Mouse (Mus musculus) hindbrain, embryonic 16.5 days (tissue): ENCODE measurements at regions not wholly inside any gene's neighbourhood (a gene's known extent, or its start where the extent isn't known, plus 50 kb on each side); places are given as distances from the start of the nearest gene placed in this dataset.

Experiments
- ATAC-seq: fragments of 200-750 bp; cut with Nextera tagmentation; 2 replicates; pipeline ENCODE4 v1.8.0; 2017; ENCODE audit warnings: moderate TSS enrichment, moderate library complexity
- H3K27ac ChIP-seq: fragments of 300-500 bp; sonication (generic); 2 replicates; pipeline ENCODE4 v1.5.1; 2014; ENCODE audit warnings: low read depth, mild to moderate bottlenecking, control low read depth, low read length, moderate library complexity
- H3K27me3 ChIP-seq: fragments of 300-500 bp; sonication (generic); replicated peaks from 2 replicates; pipeline ENCODE4 v1.6.1; 2014; ENCODE audit warnings: low read length; ENCODE audit not compliant: control insufficient read depth, insufficient read depth
- H3K36me3 ChIP-seq: fragments of 300-500 bp; sonication (generic); 2 replicates; pipeline ENCODE4 v1.6.1; 2014; ENCODE audit warnings: mild to moderate bottlenecking, low read length, moderate library complexity, mixed read lengths; ENCODE audit not compliant: control insufficient read depth, insufficient read depth
- H3K4me1 ChIP-seq: fragments of 300-500 bp; sonication (generic); 2 replicates; pipeline ENCODE4 v1.6.1; 2014; ENCODE audit warnings: low read depth, low read length; ENCODE audit not compliant: control insufficient read depth, insufficient read depth
- H3K4me2 ChIP-seq: fragments of 300-500 bp; sonication (generic); 2 replicates; pipeline ENCODE4 v1.6.1; 2014; ENCODE audit warnings: mild to moderate bottlenecking, low read length, control low read depth, moderate library complexity
- H3K4me3 ChIP-seq: fragments of 300-500 bp; sonication (generic); 2 replicates; pipeline ENCODE4 v1.5.1; 2014; ENCODE audit warnings: mild to moderate bottlenecking, low read length, control low read depth, moderate library complexity
- H3K9ac ChIP-seq: fragments of 300-500 bp; sonication (generic); 2 replicates; pipeline ENCODE4 v1.6.1; 2014; ENCODE audit warnings: low read depth, mild to moderate bottlenecking, control low read depth, low read length, moderate library complexity
- H3K9me3 ChIP-seq: fragments of 300-500 bp; sonication (generic); 2 replicates; pipeline ENCODE4 v1.6.1; 2014; ENCODE audit warnings: mild to moderate bottlenecking, low read length, moderate library complexity; ENCODE audit not compliant: control insufficient read depth
- WGBS: fragments of 180-500 bp; shearing (Covaris S2); extraction: QIAGEN DNeasy Blood & Tissue Kit; methylation state at CpG from one replicate; pipeline ENCODE4 v1.1.7; 2014; 5-methylcytosine and 5-hydroxymethylcytosine counted together

GRCm38 (mm10) chr2:138702783-138703182 is 446.4 kb downstream of the Btbd3 start:
- no peak overlapping the region for H3K9ac ChIP-seq
- H3K4me1 ChIP-seq: no peaks in the 10 kb centered on the region
- H3K27me3 ChIP-seq: no peaks in the 10 kb centered on the region
- no peak overlapping the region for H3K4me3 ChIP-seq
- H3K4me2 ChIP-seq: no peak overlapping the region
- no peaks in the 10 kb centered on the region for H3K9me3 ChIP-seq
- 87% methylated on average over 4 of the region's 4 CpGs for WGBS
- ATAC-seq: no peak
- H3K27ac ChIP-seq: no peak overlapping the region
- H3K36me3 ChIP-seq: no peaks in the 10 kb centered on the region

GRCm38 (mm10) chr2:138703943-138704541 is 447.7 kb downstream of the Btbd3 start:
- H3K36me3 ChIP-seq: no peaks in the 10 kb centered on the region
- H3K9ac ChIP-seq: no peak overlapping the region
- no peaks in the 10 kb centered on the region for H3K9me3 ChIP-seq
- H3K4me3 ChIP-seq: no peak overlapping the region
- no peak for ATAC-seq
- no peaks in the 10 kb centered on the region for H3K4me1 ChIP-seq
- 84% methylated on average over 4 of the region's 4 CpGs for WGBS
- H3K27ac ChIP-seq: no peak overlapping the region
- no peak overlapping the region for H3K4me2 ChIP-seq
- H3K27me3 ChIP-seq: no peaks in the 10 kb centered on the region

DNA sequence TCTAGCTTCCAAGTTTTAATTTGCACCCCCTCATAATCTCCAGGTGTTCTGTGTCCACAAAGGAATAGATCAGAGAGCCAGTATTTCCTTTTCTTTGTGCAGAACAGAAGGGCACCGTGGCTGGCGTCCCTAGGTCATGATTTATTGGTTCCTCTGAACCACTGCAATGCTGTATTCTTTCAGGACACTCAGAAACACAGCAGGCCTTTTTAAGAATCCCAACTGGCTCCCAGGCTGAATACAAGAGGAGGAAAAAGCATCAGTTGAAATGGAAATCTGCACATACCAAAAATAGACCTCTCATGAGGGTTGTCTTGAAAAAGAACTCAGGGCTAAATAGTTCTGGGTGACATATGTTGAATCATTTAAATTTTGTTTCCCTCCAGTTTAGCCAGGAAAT is 452.4 kb downstream of the Btbd3 start:
- ATAC-seq: no peak
- WGBS: 19% methylated on average over 2 of the region's 2 CpGs
- H3K9me3 ChIP-seq: no peaks in the 10 kb centered on the region
- no peaks in the 10 kb centered on the region for H3K27me3 ChIP-seq
- H3K4me2 ChIP-seq: no peak overlapping the region
- no peak overlapping the region for H3K27ac ChIP-seq
- H3K4me1 ChIP-seq: no peaks in the 10 kb centered on the region
- H3K4me3 ChIP-seq: no peak overlapping the region
- H3K36me3 ChIP-seq: no peaks in the 10 kb centered on the region
- H3K9ac ChIP-seq: no peak overlapping the region

GRCm38 (mm10) chr2:138733846-138734245 is 477.5 kb downstream of the Btbd3 start:
- Histone ChIP-seq H3K9ac (no peak overlapping the region), H3K9me3 (no peaks in the 10 kb centered on the region), H3K27me3 (no peaks in the 10 kb centered on the region), H3K27ac (no peak overlapping the region), H3K4me2 (no peak overlapping the region), H3K4me3 (no peak overlapping the region), H3K36me3 (no peaks in the 10 kb centered on the region), H3K4me1 (no peaks in the 10 kb centered on the region)
- 67% methylated on average over 2 of the region's 2 CpGs for WGBS
- ATAC-seq: no peak

DNA sequence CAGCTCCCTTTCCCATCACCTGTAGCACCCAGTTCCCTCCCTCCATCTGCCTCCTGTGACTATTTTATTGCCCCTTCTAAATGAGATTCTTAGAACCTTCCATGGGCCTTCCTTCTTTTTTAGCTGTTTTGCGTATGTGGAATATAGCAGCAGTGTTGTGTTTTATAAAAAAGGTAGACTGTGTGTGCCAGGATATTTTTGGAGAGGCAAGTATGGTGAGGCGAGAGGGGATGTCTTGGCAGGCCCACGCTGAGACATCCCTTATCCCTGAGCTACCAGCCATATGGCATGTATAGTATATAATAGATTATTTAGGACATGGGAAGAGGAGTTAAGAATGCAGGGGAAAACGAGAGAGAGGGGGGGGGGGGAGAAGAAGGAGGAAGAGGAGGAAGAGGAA is 488.4 kb downstream of the Btbd3 start:
- H3K4me3 ChIP-seq: no peak overlapping the region
- no peak overlapping the region for H3K9ac ChIP-seq
- WGBS: 89% methylated on average over 4 of the region's 4 CpGs
- no peaks in the 10 kb centered on the region for H3K4me1 ChIP-seq
- no peaks in the 10 kb centered on the region for H3K9me3 ChIP-seq
- H3K4me2 ChIP-seq: no peak overlapping the region
- H3K27me3 ChIP-seq: no peaks in the 10 kb centered on the region
- ATAC-seq: no peak
- H3K36me3 ChIP-seq: no peaks in the 10 kb centered on the region
- no peak overlapping the region for H3K27ac ChIP-seq

GRCm38 (mm10) chr2:138760439-138760963 is 504.1 kb downstream of the Btbd3 start:
- Histone ChIP-seq H3K27me3 (no peaks in the 10 kb centered on the region), H3K36me3 (no peaks in the 10 kb centered on the region), H3K9ac (no peak overlapping the region), H3K9me3 (peaks cover under 1% of the 10 kb centered on the region; the same call in 1 of the 2 replicates), H3K4me3 (no peak overlapping the region), H3K27ac (no peak overlapping the region), H3K4me2 (no peak overlapping the region), H3K4me1 (no peaks in the 10 kb centered on the region)
- 81% methylated on average over 3 of the region's 3 CpGs for WGBS
- ATAC-seq: no peak

GRCm38 (mm10) chr2:138761400-138761799 is 505.0 kb downstream of the Btbd3 start:
- H3K27me3 ChIP-seq: no peaks in the 10 kb centered on the region
- no peaks in the 10 kb centered on the region for H3K4me1 ChIP-seq
- no peak overlapping the region for H3K4me3 ChIP-seq
- H3K9ac ChIP-seq: no peak overlapping the region
- no peak overlapping the region for H3K27ac ChIP-seq
- 100% methylated on average over 1 of the region's 1 CpGs for WGBS
- no peak for ATAC-seq
- H3K9me3 ChIP-seq: no peaks in the 10 kb centered on the region
- H3K4me2 ChIP-seq: no peak overlapping the region
- no peaks in the 10 kb centered on the region for H3K36me3 ChIP-seq

DNA sequence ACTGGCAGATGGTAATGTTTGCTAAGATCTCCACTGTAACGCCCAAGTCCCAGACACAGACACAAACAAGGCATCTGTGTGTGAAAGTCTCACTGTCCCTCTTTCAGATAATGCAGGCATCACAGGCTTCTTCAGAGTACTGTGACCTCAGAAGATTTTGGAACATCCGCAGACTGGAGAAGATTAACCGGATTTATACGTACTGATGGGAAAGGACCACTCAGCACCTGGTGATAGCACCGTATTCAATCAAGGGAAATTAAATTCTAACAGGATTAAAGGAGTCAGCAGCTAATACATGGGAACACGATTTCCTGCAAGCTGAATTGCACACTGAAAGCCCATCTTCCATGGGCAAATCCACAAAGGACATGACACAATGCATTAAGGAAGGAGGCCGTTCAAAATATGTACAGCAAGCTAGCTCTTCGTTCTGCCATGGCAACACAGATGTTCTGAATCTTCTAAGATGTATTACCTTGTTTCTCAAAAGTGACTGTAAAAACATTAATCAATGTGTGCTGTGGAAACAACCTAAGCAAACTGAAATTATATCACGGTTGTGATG is 510.0 kb downstream of the Btbd3 start:
- H3K4me2 ChIP-seq: no peak overlapping the region
- WGBS: 60% methylated on average over 9 of the region's 9 CpGs
- H3K9me3 ChIP-seq: no peaks in the 10 kb centered on the region
- H3K4me3 ChIP-seq: no peak overlapping the region
- peak; percentile 70 for ATAC-seq
- no peaks in the 10 kb centered on the region for H3K27me3 ChIP-seq
- no peaks in the 10 kb centered on the region for H3K36me3 ChIP-seq
- H3K4me1 ChIP-seq: no peaks in the 10 kb centered on the region
- H3K9ac ChIP-seq: no peak overlapping the region
- no peak overlapping the region for H3K27ac ChIP-seq

DNA sequence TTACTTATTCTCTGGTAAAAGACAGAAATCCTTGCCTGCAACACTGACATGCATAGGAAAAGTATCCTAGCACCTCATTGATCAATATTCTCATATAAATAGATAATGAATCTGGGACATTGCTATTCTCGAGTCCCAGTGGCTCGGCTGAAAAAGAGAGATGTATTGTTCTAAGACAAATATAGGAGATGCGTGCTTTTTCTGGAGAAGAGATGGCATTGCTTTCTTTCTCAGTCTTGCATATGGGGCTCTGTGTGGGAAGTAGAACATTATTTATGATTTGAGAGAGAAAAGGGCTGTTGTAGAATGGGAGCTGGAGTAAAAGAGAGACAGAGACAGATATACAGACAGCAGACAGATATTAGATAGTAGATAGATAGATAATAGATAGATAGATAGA is 527.4 kb downstream of the Btbd3 start:
- no peaks in the 10 kb centered on the region for H3K27me3 ChIP-seq
- H3K4me1 ChIP-seq: no peaks in the 10 kb centered on the region
- H3K4me3 ChIP-seq: no peak overlapping the region
- H3K4me2 ChIP-seq: no peak overlapping the region
- H3K36me3 ChIP-seq: no peaks in the 10 kb centered on the region
- ATAC-seq: no peak
- H3K9ac ChIP-seq: no peak overlapping the region
- no peak overlapping the region for H3K27ac ChIP-seq
- 83% methylated on average over 3 of the region's 3 CpGs for WGBS
- no peaks in the 10 kb centered on the region for H3K9me3 ChIP-seq
